Mouse (Mus musculus): ENCODE data around the gene Mrps12. TPM values are rescaled to one million over a fixed set of nuclear protein-coding genes. Genes with fewer than 3 reads are reported as not detected.

Mrps12 gene
- polyA plus RNA-seq, 1 experiment from 2014 or later = 132 TPM

DNA sequence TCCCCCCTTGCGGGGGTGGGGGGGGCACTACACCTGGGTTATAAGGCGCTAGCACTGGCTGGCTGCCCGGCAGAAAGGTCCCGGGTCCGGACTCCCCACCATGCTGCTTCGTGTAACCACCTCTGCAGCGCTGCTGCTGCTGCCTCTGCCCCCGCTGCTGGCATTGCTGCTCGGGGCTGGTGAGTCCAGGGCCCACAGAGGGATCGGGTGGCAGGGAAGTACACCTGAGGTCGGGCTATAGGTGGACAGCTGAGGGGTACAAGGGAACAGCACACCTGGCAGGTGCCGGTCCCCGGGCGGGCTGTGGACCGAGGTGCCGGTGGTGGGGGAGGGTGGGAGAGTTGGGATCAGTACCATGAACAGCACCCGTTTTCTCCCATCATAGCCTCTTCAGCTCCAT lies 14.5 kb upstream of the Mrps12 start, which contains the start of gene Ccer2:
TSS of gene Ccer2 (plus strand) at position 96 of the 400 bp plus-strand sequence.
- H3K27ac ChIP-seq = no peak within 1 kb of the TSS
- peaks cover 52% of the 10 kb centered on the region for H3K36me3 ChIP-seq
- peaks cover 13% of the 10 kb centered on the region for H3K4me1 ChIP-seq
- no peaks in the 10 kb centered on the region for H3K9me3 ChIP-seq
- H3K4me2 ChIP-seq = peak within 1 kb of the TSS; percentile 41
- ATAC-seq (ENCODE audit: insufficient number of reproducible peaks, insufficient read depth, low FRiP score, low TSS enrichment, low read depth) = peak; percentile 39; the same call in 1 of the 2 replicates
- H3K27me3 ChIP-seq = peaks cover 19% of the 10 kb centered on the region
- 0 out of 2 replicates have a peak within 1 kb of the TSS, but pooled peaks have one; percentile 12 for H3K4me3 ChIP-seq
- H3K9ac ChIP-seq = no peak within 1 kb of the TSS
- WGBS = 2% methylated on average over 17 of the region's 17 CpGs

DNA sequence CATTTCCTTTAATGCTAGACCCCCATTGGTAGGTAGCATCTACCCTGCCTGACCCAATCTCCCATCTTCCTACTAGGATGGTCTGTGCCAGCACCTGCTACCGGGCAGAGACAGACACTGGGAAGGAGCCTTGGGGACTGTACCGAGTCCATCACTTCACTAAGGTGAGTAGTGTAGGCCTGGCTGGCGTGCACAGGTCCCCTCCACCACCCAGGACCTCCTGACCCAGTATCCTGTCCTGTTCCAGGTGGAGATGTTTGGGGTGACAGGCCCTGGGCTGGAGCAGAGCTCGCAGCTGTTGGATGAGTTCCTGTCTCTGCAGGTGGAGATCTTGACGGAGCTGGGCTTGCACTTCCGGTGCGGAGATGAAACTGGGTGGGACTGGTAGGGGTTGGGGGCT lies 8.3 kb upstream of the Mrps12 start:
- Histone ChIP-seq H3K4me1 (peaks cover 12% of the 10 kb centered on the region), H3K9me3 (no peaks in the 10 kb centered on the region), H3K36me3 (peaks cover 65% of the 10 kb centered on the region), H3K27me3 (no peaks in the 10 kb centered on the region), H3K4me3 (no peak overlapping the region), H3K9ac (0 out of 2 replicates have a peak overlapping the region, but pooled peaks have one; percentile 1), H3K27ac (no peak overlapping the region), H3K4me2 (no peak overlapping the region)
- ATAC-seq (ENCODE audit: insufficient number of reproducible peaks, insufficient read depth, low FRiP score, low TSS enrichment, low read depth) = no peak
- WGBS = 92% methylated on average over 7 of the region's 7 CpGs

DNA sequence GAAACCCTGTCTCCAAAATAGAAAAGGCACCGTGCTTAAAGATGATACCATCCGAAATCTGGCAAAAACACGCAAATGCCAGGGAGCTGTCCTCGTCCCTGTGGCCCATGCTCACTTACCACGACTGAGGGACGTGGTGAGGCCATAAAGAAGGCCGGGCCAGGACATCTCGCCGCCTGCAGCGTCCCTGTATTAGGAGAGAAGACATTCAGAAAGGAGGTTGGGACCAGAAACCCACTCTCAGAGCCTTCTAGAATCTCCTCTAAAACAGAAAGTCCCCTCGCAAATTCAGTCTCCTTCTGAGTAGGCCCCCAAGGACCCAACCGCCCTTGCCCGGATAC lies 282 bp downstream of the Mrps12 start:
- WGBS = 1% methylated on average over 13 of the region's 13 CpGs
- no peaks in the 10 kb centered on the region for H3K9me3 ChIP-seq
- peak overlapping the region; percentile 71 for H3K27ac ChIP-seq
- peak overlapping the region; percentile 78 for H3K4me3 ChIP-seq
- peaks cover 63% of the 10 kb centered on the region for H3K36me3 ChIP-seq
- H3K9ac ChIP-seq = peak overlapping the region; percentile 88
- ATAC-seq (ENCODE audit: insufficient number of reproducible peaks, insufficient read depth, low FRiP score, low TSS enrichment, low read depth) = no peak
- peaks cover 18% of the 10 kb centered on the region for H3K4me1 ChIP-seq
- no peaks in the 10 kb centered on the region for H3K27me3 ChIP-seq
- H3K4me2 ChIP-seq = peak overlapping the region; percentile 87

DNA sequence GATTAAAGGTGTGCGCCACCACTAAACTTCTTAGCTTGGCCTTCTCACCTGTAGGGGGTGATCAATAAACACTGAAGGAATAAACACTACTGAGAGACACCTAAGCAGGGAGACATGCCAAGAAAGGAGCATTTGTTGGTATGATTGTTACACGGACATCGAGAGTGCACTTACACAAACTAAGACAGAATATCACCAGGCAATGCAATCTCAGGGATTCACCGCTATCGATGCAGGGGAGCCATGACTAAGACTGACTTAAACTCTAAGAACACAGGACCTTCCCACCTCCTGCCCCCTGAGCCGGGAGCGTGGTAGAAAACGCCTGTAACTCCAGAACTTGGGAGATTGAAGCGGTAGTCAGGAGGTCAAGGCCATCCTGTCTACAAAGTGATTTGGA lies 671 bp downstream of the Mrps12 start:
- Histone ChIP-seq H3K27ac (no peak overlapping the region), H3K4me1 (peaks cover 18% of the 10 kb centered on the region), H3K9ac (peak overlapping the region; percentile 88), H3K9me3 (no peaks in the 10 kb centered on the region), H3K4me3 (peak overlapping the region; percentile 78), H3K27me3 (no peaks in the 10 kb centered on the region), H3K36me3 (peaks cover 63% of the 10 kb centered on the region), H3K4me2 (peak overlapping the region; percentile 87)
- WGBS = 40% methylated on average over 9 of the region's 9 CpGs
- ATAC-seq (ENCODE audit: insufficient number of reproducible peaks, insufficient read depth, low FRiP score, low TSS enrichment, low read depth) = no peak

DNA sequence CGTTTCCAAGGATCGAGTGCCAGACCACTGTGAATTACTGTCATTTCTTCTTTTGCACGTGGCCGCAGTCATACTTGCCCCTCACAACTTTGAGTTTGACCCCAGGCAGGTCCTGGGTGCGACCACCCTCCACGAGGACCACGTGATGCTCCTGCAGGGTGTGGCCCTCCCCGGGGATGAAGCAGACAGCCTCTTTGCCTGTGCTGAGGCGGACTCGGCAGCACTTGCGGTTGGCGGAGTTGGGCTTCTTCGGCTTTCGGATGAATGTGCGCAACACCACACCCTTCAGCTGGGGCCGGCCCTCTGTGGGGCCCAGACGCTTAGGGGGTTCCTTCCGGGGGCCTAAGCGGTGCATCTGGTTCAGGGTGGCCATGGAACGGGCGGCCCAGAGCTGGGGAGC lies 1.8 kb downstream of the Mrps12 start:
- H3K36me3 ChIP-seq = peaks cover 61% of the 10 kb centered on the region
- WGBS = 93% methylated on average over 21 of the region's 21 CpGs
- no peak overlapping the region for H3K9ac ChIP-seq
- no peak for ATAC-seq (ENCODE audit: insufficient number of reproducible peaks, insufficient read depth, low FRiP score, low TSS enrichment, low read depth)
- no peaks in the 10 kb centered on the region for H3K9me3 ChIP-seq
- no peaks in the 10 kb centered on the region for H3K27me3 ChIP-seq
- H3K27ac ChIP-seq = no peak overlapping the region
- H3K4me2 ChIP-seq = no peak overlapping the region
- H3K4me3 ChIP-seq = no peak overlapping the region
- peaks cover 18% of the 10 kb centered on the region for H3K4me1 ChIP-seq

DNA sequence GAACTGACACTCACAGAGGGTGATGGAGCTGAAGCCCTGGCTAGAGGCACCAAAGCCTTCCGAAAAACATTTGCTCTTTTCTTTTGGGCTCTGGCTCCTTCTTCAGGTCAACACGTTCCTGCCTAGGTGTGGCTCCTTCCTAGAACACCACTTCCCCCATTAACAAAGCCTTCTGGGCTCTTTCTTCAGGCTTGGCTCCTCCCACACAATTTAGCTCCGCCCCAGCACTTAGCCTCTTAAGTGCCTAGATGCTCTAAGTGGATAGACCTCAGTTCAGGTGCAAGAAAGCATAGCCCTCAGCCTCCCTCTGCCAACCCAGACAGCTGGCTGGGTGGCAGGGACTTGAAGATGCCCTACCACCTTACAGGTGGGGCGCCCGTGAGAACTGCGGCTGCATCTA lies 5.9 kb downstream of the Mrps12 start:
- Histone ChIP-seq H3K27ac (no peak overlapping the region), H3K36me3 (peaks cover 64% of the 10 kb centered on the region), H3K4me2 (no peak overlapping the region), H3K9me3 (no peaks in the 10 kb centered on the region; the same call in 1 of the 2 replicates), H3K27me3 (peaks cover 5% of the 10 kb centered on the region), H3K4me1 (peaks cover 15% of the 10 kb centered on the region), H3K4me3 (no peak overlapping the region), H3K9ac (no peak overlapping the region)
- 86% methylated on average over 6 of the region's 6 CpGs for WGBS
- no peak for ATAC-seq (ENCODE audit: insufficient number of reproducible peaks, insufficient read depth, low FRiP score, low TSS enrichment, low read depth)

DNA sequence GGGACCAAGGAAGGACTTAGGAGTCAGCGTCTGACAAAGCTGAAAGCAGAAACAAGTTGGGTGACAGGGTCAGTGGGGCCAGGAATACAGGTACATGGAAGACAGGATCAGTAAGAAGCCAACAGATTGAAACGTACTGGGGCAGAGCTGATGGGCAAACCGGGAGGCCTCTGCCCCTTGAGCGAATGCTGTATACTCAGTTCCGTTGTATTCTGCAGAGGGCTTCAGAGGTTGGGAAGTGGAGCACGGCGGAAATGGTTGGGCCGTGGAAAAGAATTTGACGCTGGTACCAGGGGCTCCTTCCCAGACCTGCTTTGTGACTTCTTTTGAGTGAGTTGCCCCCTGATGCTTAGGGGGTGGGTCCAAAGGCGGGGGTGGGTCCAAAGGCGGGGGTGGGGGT lies 8.4 kb downstream of the Mrps12 start:
- H3K36me3 ChIP-seq = peaks cover 43% of the 10 kb centered on the region
- ATAC-seq (ENCODE audit: insufficient number of reproducible peaks, insufficient read depth, low FRiP score, low TSS enrichment, low read depth) = no peak

DNA sequence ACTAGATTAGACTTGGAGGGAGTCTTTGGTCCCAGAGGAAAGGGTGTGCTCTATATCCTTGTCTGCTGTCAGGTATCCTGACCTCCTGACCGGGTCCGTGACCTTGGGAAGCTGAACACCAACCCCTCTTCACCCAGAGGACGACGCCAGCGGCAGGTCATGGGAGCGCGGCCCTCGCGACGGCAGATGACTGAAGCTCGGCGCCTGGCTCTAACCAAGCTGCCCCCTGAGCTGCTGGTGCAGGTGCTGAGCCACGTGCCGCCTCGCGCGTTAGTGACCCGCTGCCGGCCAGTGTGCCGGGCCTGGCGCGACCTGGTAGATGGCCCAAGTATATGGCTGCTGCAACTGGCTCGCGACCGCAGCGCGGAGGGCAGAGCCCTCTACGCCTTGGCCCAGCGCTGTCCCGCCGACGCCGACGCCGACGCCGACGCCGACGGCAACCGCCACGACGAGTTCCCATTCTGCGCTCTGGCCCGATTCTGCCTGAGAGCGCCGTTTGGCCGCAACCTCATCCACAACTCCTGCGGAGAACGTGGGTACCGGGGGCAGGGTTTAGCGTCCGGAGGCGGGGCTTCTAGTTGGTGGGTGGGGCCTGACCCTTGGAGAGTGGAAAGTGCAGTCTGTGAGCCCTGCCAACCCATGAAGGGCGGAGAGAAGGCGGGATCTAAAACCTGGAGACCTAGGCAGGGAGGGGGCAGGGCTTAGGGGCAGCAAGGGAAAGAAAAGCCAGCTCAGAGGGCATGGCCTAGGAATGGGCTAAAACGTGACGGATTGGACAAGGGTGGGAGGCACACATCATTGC lies 9.1 kb downstream of the Mrps12 start:
- peaks cover 5% of the 10 kb centered on the region for H3K27me3 ChIP-seq
- peaks cover 12% of the 10 kb centered on the region for H3K4me1 ChIP-seq
- WGBS = 3% methylated on average over 58 of the region's 58 CpGs
- ATAC-seq (ENCODE audit: insufficient number of reproducible peaks, insufficient read depth, low FRiP score, low TSS enrichment, low read depth) = peak; percentile 70
- peak overlapping the region; percentile 84 for H3K4me2 ChIP-seq
- H3K9me3 ChIP-seq = no peaks in the 10 kb centered on the region; the same call in 1 of the 2 replicates
- H3K27ac ChIP-seq = peak overlapping the region; percentile 16; the same call in 1 of the 2 replicates
- H3K36me3 ChIP-seq = peaks cover 36% of the 10 kb centered on the region
- peak overlapping the region; percentile 49 for H3K4me3 ChIP-seq
- peak overlapping the region; percentile 69 for H3K9ac ChIP-seq

More for the DNA sequence above, 8.4 kb downstream of the Mrps12 start:
- peak overlapping the region; percentile 49 for H3K4me3 ChIP-seq
- no peaks in the 10 kb centered on the region; the same call in 1 of the 2 replicates for H3K9me3 ChIP-seq
- H3K4me2 ChIP-seq = peak overlapping the region; percentile 84
- H3K4me1 ChIP-seq = peaks cover 12% of the 10 kb centered on the region
- peaks cover 5% of the 10 kb centered on the region for H3K27me3 ChIP-seq
- 17% methylated on average over 11 of the region's 11 CpGs for WGBS
- peak overlapping the region; percentile 16; the same call in 1 of the 2 replicates for H3K27ac ChIP-seq
- H3K9ac ChIP-seq = peak overlapping the region; percentile 69; the same call in 1 of the 2 replicates

DNA sequence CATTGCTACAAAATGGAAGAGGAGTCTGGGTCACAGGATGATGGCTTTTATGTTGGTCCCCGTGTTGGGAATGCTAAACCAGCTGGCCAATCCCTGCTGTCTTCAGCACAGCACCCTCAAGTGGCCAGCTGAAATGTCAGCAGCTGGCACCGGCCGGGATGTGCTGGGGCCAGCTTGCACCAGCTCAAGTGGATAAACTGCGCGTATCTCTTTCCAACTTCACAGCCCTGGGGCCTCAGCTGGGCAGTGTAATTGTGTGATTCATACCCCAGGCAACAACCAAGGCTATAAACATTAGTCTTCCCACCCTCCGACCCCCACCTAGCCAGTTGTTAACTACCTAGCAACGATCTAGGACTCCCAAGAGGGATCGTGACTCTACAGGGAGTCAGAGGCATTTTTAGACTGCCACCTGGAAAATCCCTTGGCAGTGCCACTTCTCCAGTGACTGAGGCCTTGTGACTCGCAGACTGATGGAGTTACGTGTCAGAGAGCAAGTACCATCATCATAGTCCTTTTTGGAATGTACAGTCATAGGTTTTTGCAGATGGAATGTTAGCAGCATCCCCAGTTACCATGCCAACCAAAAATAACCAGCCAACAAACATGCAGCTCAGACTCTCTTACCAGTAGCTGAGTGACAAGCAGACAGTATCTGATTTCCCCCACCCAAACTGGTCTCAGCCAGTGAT lies 13.8 kb downstream of the Mrps12 start:
- WGBS = 59% methylated on average over 10 of the region's 10 CpGs
- Histone ChIP-seq H3K9me3 (no peaks in the 10 kb centered on the region; the same call in 1 of the 2 replicates), H3K4me3 (no peak overlapping the region)

DNA sequence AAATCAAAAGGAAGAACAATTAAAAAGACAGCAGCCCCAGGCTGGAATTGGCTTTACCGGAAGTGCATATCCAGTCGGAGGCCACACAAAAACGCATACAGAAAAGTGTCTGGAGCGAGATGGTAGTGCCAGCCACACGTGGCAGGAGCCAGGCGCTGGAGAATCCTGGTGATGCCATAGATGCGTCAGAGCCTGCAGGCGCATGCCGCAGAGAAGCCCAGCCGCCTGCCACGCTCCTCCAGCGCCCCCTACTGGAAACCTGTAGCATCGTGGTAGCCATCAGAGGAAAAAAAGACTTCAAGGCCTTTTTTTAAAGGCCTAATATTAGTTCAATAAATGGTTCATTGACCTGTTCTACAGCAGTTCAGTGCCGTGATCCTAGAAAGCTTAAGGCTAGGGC lies 15.0 kb downstream of the Mrps12 start:
- no peaks in the 10 kb centered on the region; the same call in 1 of the 2 replicates for H3K9me3 ChIP-seq
- H3K4me2 ChIP-seq = peak overlapping the region; percentile 37
- H3K9ac ChIP-seq = no peak overlapping the region
- no peaks in the 10 kb centered on the region for H3K27me3 ChIP-seq
- 0 out of 2 replicates have a peak overlapping the region, but pooled peaks have one; percentile 9 for H3K4me3 ChIP-seq
- no peak for ATAC-seq (ENCODE audit: insufficient number of reproducible peaks, insufficient read depth, low FRiP score, low TSS enrichment, low read depth)
- 7% methylated on average over 14 of the region's 14 CpGs for WGBS
- H3K4me1 ChIP-seq = 0 out of 2 replicates have a peak, but pooled peaks cover 4% of the 10 kb centered on the region
- H3K27ac ChIP-seq = no peak overlapping the region
- H3K36me3 ChIP-seq = peaks cover 23% of the 10 kb centered on the region

More for the DNA sequence above, 13.8 kb downstream of the Mrps12 start:
- Histone ChIP-seq H3K27me3 (peaks cover 5% of the 10 kb centered on the region), H3K4me1 (peaks cover 10% of the 10 kb centered on the region), H3K9ac (no peak overlapping the region), H3K36me3 (peaks cover 23% of the 10 kb centered on the region), H3K27ac (no peak overlapping the region), H3K4me2 (no peak overlapping the region)
- no peak for ATAC-seq (ENCODE audit: insufficient number of reproducible peaks, insufficient read depth, low FRiP score, low TSS enrichment, low read depth)

DNA sequence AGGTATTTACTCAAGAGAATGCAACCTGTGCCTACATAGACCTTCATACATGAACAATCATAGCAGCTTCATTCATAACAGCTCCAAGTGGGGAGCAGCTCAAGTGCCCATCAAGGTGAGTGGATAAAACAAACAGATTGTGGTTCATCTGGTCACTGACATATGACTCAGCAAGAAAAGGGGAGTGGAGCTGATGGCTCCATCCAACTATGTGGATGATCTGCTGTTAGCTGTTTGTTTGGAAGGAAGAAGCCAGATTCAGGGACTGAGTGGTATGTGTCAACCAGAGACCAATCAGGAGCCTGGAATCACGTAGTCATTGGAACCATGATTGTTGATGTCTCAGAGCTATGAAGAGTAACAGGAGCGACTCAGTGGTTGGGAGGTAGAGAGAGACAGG lies 17.0 kb downstream of the Mrps12 start:
- ATAC-seq (ENCODE audit: insufficient number of reproducible peaks, insufficient read depth, low FRiP score, low TSS enrichment, low read depth) = no peak
- Histone ChIP-seq H3K4me2 (no peak overlapping the region), H3K27ac (no peak overlapping the region), H3K36me3 (peaks cover 13% of the 10 kb centered on the region), H3K9me3 (no peaks in the 10 kb centered on the region), H3K4me3 (no peak overlapping the region), H3K4me1 (0 out of 2 replicates have a peak, but pooled peaks cover 4% of the 10 kb centered on the region), H3K27me3 (no peaks in the 10 kb centered on the region), H3K9ac (no peak overlapping the region)
- WGBS = 92% methylated on average over 2 of the region's 2 CpGs
